Mouse (Mus musculus): ENCODE measurements at regions not wholly inside any gene's neighbourhood (a gene's known extent, or its start where the extent isn't known, plus 50 kb on each side); places are given as distances from the start of the nearest gene placed in this dataset.

DNA sequence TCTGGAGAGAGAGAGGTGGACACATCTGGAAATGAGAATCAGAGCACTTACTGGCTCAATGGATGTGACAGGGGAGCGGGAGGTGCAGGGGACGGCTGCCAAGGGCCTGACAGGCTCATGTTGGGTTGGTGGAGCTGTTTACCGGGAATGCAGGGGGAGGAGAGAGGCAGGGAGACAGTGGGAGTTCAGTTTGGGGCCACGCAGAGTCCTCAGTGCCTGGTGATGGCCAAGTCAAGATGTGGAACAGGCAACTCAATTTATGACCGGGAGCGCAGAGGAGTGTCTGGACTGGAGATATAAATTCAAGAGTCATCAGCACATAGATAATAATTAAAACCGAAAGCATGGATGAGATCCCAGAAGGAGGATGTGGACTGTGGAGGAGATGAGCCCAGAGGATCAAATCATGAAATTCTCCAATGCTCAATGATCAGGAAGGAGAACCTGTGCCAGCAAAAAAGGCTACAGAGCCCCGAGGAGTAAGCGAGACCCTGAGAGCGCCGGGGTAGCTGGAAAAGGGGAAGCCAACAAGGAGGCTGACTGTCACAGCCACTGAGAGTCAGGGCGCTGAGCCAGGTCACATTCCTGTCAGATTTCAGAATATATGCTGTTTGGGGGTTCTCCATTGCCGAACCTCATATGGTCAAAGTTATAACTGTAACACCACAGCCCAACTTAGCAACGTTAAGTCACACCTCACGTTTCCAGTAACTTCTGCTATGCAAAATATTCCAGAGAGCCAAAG, 358.0 kb upstream of the Npvf start:
- peak overlapping the region; percentile 76 for H3K27ac ChIP-seq (replicated peaks)
- H3K4me1 ChIP-seq = peaks cover 60% of the 10 kb centered on the region
- WGBS = 79% methylated on average over 15 of the region's 15 CpGs

GRCm38 (mm10) chr6:51015735-51016134, 361.5 kb upstream of the Npvf start:
- H3K9me3 ChIP-seq = no peaks in the 10 kb centered on the region
- 58% methylated on average over 2 of the region's 2 CpGs for WGBS
- no peaks in the 10 kb centered on the region for H3K27me3 ChIP-seq (replicated peaks; ENCODE audit: low read depth, poor library complexity, severe bottlenecking)
- no peak overlapping the region for H3K4me3 ChIP-seq
- H3K4me1 ChIP-seq = peaks cover 50% of the 10 kb centered on the region
- DNase-seq (ENCODE audit: low spot score) = peak; percentile 23
- peak overlapping the region; percentile 78 for H3K27ac ChIP-seq (replicated peaks)
- H3K36me3 ChIP-seq (replicated peaks) = no peaks in the 10 kb centered on the region

More for the DNA sequence above, 358.0 kb upstream of the Npvf start:
- no peaks in the 10 kb centered on the region for H3K36me3 ChIP-seq (replicated peaks)
- DNase-seq (ENCODE audit: low spot score) = peak; percentile 24
- no peak overlapping the region for H3K4me3 ChIP-seq
- H3K27me3 ChIP-seq (replicated peaks; ENCODE audit: low read depth, poor library complexity, severe bottlenecking) = no peaks in the 10 kb centered on the region
- no peaks in the 10 kb centered on the region for H3K9me3 ChIP-seq

DNA sequence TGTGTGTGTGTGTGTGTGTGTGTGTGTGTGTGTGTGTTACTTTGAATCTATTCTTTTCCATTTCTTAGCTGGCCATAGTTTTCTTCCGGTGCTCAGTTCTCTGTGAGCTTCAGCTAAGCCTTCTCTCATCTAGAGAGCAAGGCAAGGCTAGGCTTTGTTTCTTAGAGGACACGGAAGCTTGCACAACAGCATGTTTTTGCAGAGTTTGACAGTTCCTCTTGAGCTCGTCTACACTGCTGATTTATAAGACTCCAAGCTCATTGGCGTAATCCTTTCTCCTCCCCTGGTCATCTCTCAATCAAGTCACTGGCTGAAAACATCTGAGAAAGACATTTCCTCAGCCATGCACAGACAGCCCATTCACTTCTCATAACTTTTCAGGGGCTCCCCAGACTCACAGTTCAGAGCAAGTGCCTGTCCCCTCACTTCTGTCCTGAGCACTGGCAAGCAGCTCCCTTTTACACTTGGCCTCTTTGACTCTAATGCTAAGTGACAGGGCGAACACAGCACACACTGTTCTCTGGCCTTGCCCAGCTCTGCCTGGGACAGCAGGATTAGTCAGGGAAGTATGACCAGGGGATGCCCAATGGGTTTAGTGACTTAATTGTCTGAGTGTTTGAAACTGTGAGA, 362.3 kb upstream of the Npvf start:
- Histone ChIP-seq H3K27ac (replicated peaks) (peak overlapping the region; percentile 78), H3K9me3 (no peaks in the 10 kb centered on the region), H3K4me1 (peaks cover 43% of the 10 kb centered on the region), H3K4me3 (no peak overlapping the region), H3K27me3 (replicated peaks; ENCODE audit: low read depth, poor library complexity, severe bottlenecking) (no peaks in the 10 kb centered on the region), H3K36me3 (replicated peaks) (no peaks in the 10 kb centered on the region)
- DNase-seq (ENCODE audit: low spot score) = peak; percentile 54
- 68% methylated on average over 5 of the region's 5 CpGs for WGBS

DNA sequence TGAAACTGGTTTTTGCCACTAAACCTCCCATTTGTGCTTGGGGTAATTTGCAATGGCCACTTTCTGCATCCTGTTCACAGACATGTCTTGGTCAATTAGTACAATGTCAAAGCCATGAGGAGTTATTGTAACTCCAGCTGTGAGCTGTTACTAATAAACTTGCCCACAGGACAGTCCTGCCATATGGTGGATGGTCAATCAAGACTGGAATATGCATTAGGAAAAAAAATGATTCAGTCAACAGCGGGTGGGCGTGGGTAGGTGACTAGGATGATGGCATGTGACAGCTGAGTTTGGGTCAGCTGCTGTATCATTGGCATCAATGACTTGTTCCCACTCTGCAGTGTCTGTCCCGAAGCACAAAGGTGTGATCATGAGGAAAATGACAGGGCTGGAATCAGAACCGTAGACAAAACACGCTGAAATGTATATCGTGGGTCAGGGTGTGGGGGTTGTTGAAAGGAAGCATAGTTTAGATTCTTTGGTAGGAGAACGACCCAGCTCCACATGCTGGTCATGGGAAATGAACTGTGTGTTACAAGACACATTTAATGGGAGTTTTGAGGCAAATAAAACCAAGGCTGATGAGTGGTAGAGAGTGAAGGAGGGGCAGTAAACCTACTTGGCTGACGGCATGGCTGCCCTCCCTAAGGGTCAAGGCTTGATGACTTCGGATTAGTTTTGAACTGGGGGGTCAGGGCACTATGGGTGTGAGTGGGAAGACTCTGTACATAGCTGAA, 363.2 kb upstream of the Npvf start:
- Histone ChIP-seq H3K4me3 (no peak overlapping the region), H3K27ac (replicated peaks) (peak overlapping the region; percentile 78), H3K9me3 (no peaks in the 10 kb centered on the region), H3K27me3 (replicated peaks; ENCODE audit: low read depth, poor library complexity, severe bottlenecking) (no peaks in the 10 kb centered on the region), H3K4me1 (peaks cover 34% of the 10 kb centered on the region), H3K36me3 (replicated peaks) (no peaks in the 10 kb centered on the region)
- 78% methylated on average over 9 of the region's 9 CpGs for WGBS
- no peak for DNase-seq (ENCODE audit: low spot score)

- H3K9me3 ChIP-seq = no peaks in the 10 kb centered on the region
- no peak overlapping the region for H3K4me3 ChIP-seq
- 87% methylated on average over 6 of the region's 6 CpGs for WGBS
- H3K36me3 ChIP-seq (replicated peaks) = no peaks in the 10 kb centered on the region
- DNase-seq (ENCODE audit: low spot score) = no peak
- H3K4me1 ChIP-seq = peaks cover 23% of the 10 kb centered on the region
- H3K27me3 ChIP-seq (replicated peaks; ENCODE audit: low read depth, poor library complexity, severe bottlenecking) = no peaks in the 10 kb centered on the region
- 0 out of 2 replicates have a peak overlapping the region, but pooled peaks have one; percentile 40 for H3K27ac ChIP-seq (replicated peaks)
Observed at GRCm38 (mm10) chr6:51021206-51021605, 367.0 kb upstream of the Npvf start.

DNA sequence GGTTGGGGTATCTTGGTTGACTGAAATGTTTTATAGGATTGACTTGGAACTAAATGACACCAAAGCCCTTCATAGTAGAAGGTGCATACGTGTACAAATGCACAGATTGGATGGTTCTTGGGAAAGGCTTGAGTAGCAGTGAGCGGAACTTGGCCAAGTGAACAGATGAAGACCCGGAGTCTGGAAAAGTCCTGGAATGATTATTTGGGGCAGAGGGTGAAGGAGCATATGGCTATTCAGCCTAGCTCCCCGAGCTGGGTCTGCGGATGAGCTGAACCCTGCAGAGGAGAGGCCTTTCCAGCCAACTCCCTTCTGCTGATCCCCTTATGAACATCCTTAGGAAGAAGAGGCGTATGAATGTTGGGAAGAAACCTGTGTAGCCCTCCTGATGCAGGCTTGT, 369.1 kb upstream of the Npvf start:
- 90% methylated on average over 6 of the region's 6 CpGs for WGBS
- peak overlapping the region; percentile 58 for H3K27ac ChIP-seq (replicated peaks)

GRCm38 (mm10) chr6:51024756-51025155, 370.5 kb upstream of the Npvf start:
- peaks cover 16% of the 10 kb centered on the region for H3K4me1 ChIP-seq
- 87% methylated on average over 3 of the region's 3 CpGs for WGBS
- H3K36me3 ChIP-seq (replicated peaks) = no peaks in the 10 kb centered on the region
- H3K9me3 ChIP-seq = no peaks in the 10 kb centered on the region
- no peak overlapping the region for H3K4me3 ChIP-seq
- H3K27ac ChIP-seq (replicated peaks) = peak overlapping the region; percentile 55; the same call in 1 of the 2 replicates
- H3K27me3 ChIP-seq (replicated peaks; ENCODE audit: low read depth, poor library complexity, severe bottlenecking) = no peaks in the 10 kb centered on the region
- no peak for DNase-seq (ENCODE audit: low spot score)

More for the DNA sequence above, 369.1 kb upstream of the Npvf start:
- no peaks in the 10 kb centered on the region for H3K36me3 ChIP-seq (replicated peaks)
- DNase-seq (ENCODE audit: low spot score) = no peak
- H3K4me1 ChIP-seq = peaks cover 16% of the 10 kb centered on the region
- no peaks in the 10 kb centered on the region for H3K9me3 ChIP-seq
- no peaks in the 10 kb centered on the region for H3K27me3 ChIP-seq (replicated peaks; ENCODE audit: low read depth, poor library complexity, severe bottlenecking)
- no peak overlapping the region for H3K4me3 ChIP-seq

- WGBS = 64% methylated on average over 3 of the region's 3 CpGs
- Histone ChIP-seq H3K27ac (replicated peaks) (0 out of 2 replicates have a peak overlapping the region, but pooled peaks have one; percentile 68), H3K4me1 (peaks cover 16% of the 10 kb centered on the region), H3K27me3 (replicated peaks; ENCODE audit: low read depth, poor library complexity, severe bottlenecking) (no peaks in the 10 kb centered on the region), H3K9me3 (no peaks in the 10 kb centered on the region), H3K4me3 (no peak overlapping the region), H3K36me3 (replicated peaks) (no peaks in the 10 kb centered on the region)
- DNase-seq (ENCODE audit: low spot score) = no peak
Observed at GRCm38 (mm10) chr6:51025411-51025810, 371.2 kb upstream of the Npvf start.

DNA sequence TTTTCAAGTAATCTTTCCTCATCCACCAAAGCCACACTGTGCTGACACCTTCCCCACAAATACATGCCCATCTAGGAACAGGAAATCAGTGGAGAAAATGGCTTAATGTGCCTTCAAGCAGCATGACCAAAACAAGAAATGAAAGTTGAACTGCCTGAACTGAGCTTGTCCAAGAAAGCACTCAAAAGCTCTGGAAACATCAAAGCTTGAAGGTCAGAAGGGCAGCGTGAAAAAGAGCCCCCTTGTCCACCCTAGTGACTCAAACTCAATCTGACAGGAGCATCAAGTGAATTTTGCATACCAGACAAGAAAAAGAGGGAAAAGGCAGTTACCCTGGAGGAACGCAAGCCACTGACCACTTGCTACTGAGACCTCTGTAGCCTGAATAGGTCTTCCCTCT, 373.1 kb upstream of the Npvf start:
- peak; percentile 44 for DNase-seq (ENCODE audit: low spot score)
- Histone ChIP-seq H3K36me3 (replicated peaks) (no peaks in the 10 kb centered on the region), H3K4me1 (peaks cover 16% of the 10 kb centered on the region), H3K4me3 (no peak overlapping the region), H3K27ac (replicated peaks) (peak overlapping the region; percentile 30; the same call in 1 of the 2 replicates), H3K9me3 (no peaks in the 10 kb centered on the region), H3K27me3 (replicated peaks; ENCODE audit: low read depth, poor library complexity, severe bottlenecking) (no peaks in the 10 kb centered on the region)
- 35% methylated on average over 2 of the region's 2 CpGs for WGBS

- Histone ChIP-seq H3K27ac (replicated peaks) (0 out of 2 replicates have a peak overlapping the region, but pooled peaks have one; percentile 3), H3K9me3 (no peaks in the 10 kb centered on the region), H3K4me1 (peaks cover 19% of the 10 kb centered on the region), H3K36me3 (replicated peaks) (no peaks in the 10 kb centered on the region), H3K27me3 (replicated peaks; ENCODE audit: low read depth, poor library complexity, severe bottlenecking) (no peaks in the 10 kb centered on the region), H3K4me3 (no peak overlapping the region)
- WGBS = 86% methylated on average over 3 of the region's 3 CpGs
- DNase-seq (ENCODE audit: low spot score) = no peak
Observed at GRCm38 (mm10) chr6:51029516-51029915, 375.3 kb upstream of the Npvf start.

- no peaks in the 10 kb centered on the region for H3K27me3 ChIP-seq (replicated peaks; ENCODE audit: low read depth, poor library complexity, severe bottlenecking)
- H3K36me3 ChIP-seq (replicated peaks) = no peaks in the 10 kb centered on the region
- WGBS = 89% methylated on average over 3 of the region's 3 CpGs
- H3K4me1 ChIP-seq = peaks cover 19% of the 10 kb centered on the region
- H3K27ac ChIP-seq (replicated peaks) = no peak overlapping the region
- H3K9me3 ChIP-seq = no peaks in the 10 kb centered on the region
- H3K4me3 ChIP-seq = no peak overlapping the region
- DNase-seq (ENCODE audit: low spot score) = no peak
Observed at GRCm38 (mm10) chr6:51029953-51030352, 375.7 kb upstream of the Npvf start.

GRCm38 (mm10) chr6:51033835-51034234, 379.6 kb upstream of the Npvf start:
- no peaks in the 10 kb centered on the region for H3K36me3 ChIP-seq (replicated peaks)
- H3K9me3 ChIP-seq = no peaks in the 10 kb centered on the region
- H3K4me1 ChIP-seq = peaks cover 9% of the 10 kb centered on the region; the same call in 1 of the 2 replicates
- H3K4me3 ChIP-seq = no peak overlapping the region
- H3K27ac ChIP-seq (replicated peaks) = no peak overlapping the region
- H3K27me3 ChIP-seq (replicated peaks; ENCODE audit: low read depth, poor library complexity, severe bottlenecking) = no peaks in the 10 kb centered on the region
- WGBS = 86% methylated on average over 6 of the region's 6 CpGs
- no peak for DNase-seq (ENCODE audit: low spot score)

All from embryonic facial prominence, embryonic 10.5 days (tissue).